Mouse (Mus musculus) cerebellum, adult 2 months (tissue): ENCODE data around the gene Yars.

ENCODE experiments used
- CTCF ChIP-seq: fragments of 200-500 bp; IDR thresholded peaks from 2 replicates; pipeline ENCODE4 v1.5.1; 2011; ENCODE audit warnings: low read depth, mild to moderate bottlenecking, control low read depth, low read length, moderate library complexity, borderline replicate concordance; ENCODE audit not compliant: insufficient read depth
- POLR2A ChIP-seq: fragments of 200-500 bp; IDR thresholded peaks from 2 replicates; pipeline ENCODE4 v1.6.1; 2011; ENCODE audit warnings: low read length, control low read depth, borderline replicate concordance; ENCODE audit not compliant: insufficient read depth

GRCm38 (mm10) chr4:129250759-129251481, 61.4 kb downstream of the Yars start:
- no peak for TF ChIP-seq CTCF
- TF ChIP-seq POLR2A = no peak
